Comparison of ENCODE assay signal across 10 mouse cellular contexts in genomic region chr1:92699697-92700096, GRCm38 (mm10). TPM values are rescaled to one million over a fixed set of nuclear protein-coding genes. Genes with fewer than 3 reads are reported as not detected.
DNase-seq lines count a peak whose midpoint lies in the region; ATAC-seq and TF ChIP-seq lines count a peak whose summit lies in the region.
"Had no signal": no experiment of that assay in that cellular context is flagged by ENCODE, and none has a peak within 500 bp of the region (broad histone marks: within the 10 kb centered on the region; RNA-seq: fewer than 3 reads in every experiment).

No protein-coding gene starts in this region.

- DNase-seq in cerebellum, adult 11-12 months: peak; percentile 84
- no peak for DNase-seq in embryonic facial prominence, embryonic 10.5 days (ENCODE audit: low spot score)
- DNase-seq in thymus, postnatal 25 days: no peak
- DNase-seq in thymus, postnatal 4 days: no peak

- H3K4me3 ChIP-seq in hindbrain, embryonic 13.5 days: no peak overlapping the region
- no peak overlapping the region for H3K4me3 ChIP-seq in hindbrain, embryonic 16.5 days (ENCODE audit: low read length)
- no peak overlapping the region for H3K4me3 ChIP-seq in embryonic facial prominence, embryonic 10.5 days
- no peak overlapping the region for H3K4me3 ChIP-seq in myocyte
- H3K4me3 ChIP-seq: stomach, embryonic 15.5 days had no signal

- H3K79me2 ChIP-seq in myocyte (ENCODE audit: control insufficient read depth, insufficient read depth): no peaks in the 10 kb centered on the region

- no peak overlapping the region for H3K4me2 ChIP-seq in hindbrain, embryonic 13.5 days
- no peak overlapping the region for H3K4me2 ChIP-seq in hindbrain, embryonic 16.5 days (ENCODE audit: low read length)
- H3K4me2 ChIP-seq in myocyte (ENCODE audit: low read depth): peak overlapping the region; percentile 30
- H3K4me2 ChIP-seq: lung, embryonic 14.5 days had no signal

- H3K9ac ChIP-seq in hindbrain, embryonic 13.5 days: no peak overlapping the region
- H3K9ac ChIP-seq in hindbrain, embryonic 16.5 days (ENCODE audit: low read depth, low read length): no peak overlapping the region
- H3K9ac ChIP-seq: lung, embryonic 14.5 days; stomach, embryonic 15.5 days had no signal

- no peaks in the 10 kb centered on the region for H3K9me3 ChIP-seq in hindbrain, embryonic 13.5 days
- no peaks in the 10 kb centered on the region for H3K9me3 ChIP-seq in hindbrain, embryonic 16.5 days (ENCODE audit: control insufficient read depth, low read length)
- no peaks in the 10 kb centered on the region for H3K9me3 ChIP-seq in embryonic facial prominence, embryonic 10.5 days
- H3K9me3 ChIP-seq: limb, embryonic 10.5 days; stomach, embryonic 15.5 days had no signal

- no peak overlapping the region for H3ac ChIP-seq in myocyte (ENCODE audit: control insufficient read depth, insufficient read length)

- 0 out of 2 replicates have a peak, but pooled peaks have one; percentile 11 for ATAC-seq in hindbrain, embryonic 13.5 days (ENCODE audit: low FRiP score)
- ATAC-seq in hindbrain, embryonic 16.5 days: no peak

- no peak overlapping the region for H3K27ac ChIP-seq in hindbrain, embryonic 13.5 days
- H3K27ac ChIP-seq in hindbrain, embryonic 16.5 days (ENCODE audit: low read depth, low read length): no peak overlapping the region
- 0 out of 2 replicates have a peak overlapping the region, but pooled peaks have one; percentile 1 for H3K27ac ChIP-seq in embryonic facial prominence, embryonic 10.5 days (replicated peaks)
- H3K27ac ChIP-seq: limb, embryonic 10.5 days; stomach, embryonic 15.5 days had no signal

- no peak for TF ChIP-seq POLR2A in myocyte (IDR thresholded peaks at IDR 0.05; ENCODE audit: insufficient read length, low read depth)

- peaks cover 19% of the 10 kb centered on the region; the same call in 1 of the 2 replicates for H3K27me3 ChIP-seq in hindbrain, embryonic 13.5 days
- H3K27me3 ChIP-seq in hindbrain, embryonic 16.5 days (replicated peaks; ENCODE audit: control insufficient read depth, insufficient read depth, low read length): peaks cover 5% of the 10 kb centered on the region; the same call in 1 of the 2 replicates
- peaks cover 19% of the 10 kb centered on the region for H3K27me3 ChIP-seq in embryonic facial prominence, embryonic 10.5 days (replicated peaks; ENCODE audit: low read depth, poor library complexity, severe bottlenecking)
- H3K27me3 ChIP-seq in myocyte (ENCODE audit: control insufficient read depth, insufficient read depth, insufficient read length): no peaks in the 10 kb centered on the region
- H3K27me3 ChIP-seq: stomach, embryonic 15.5 days had no signal

- H3K36me3 ChIP-seq in hindbrain, embryonic 13.5 days: no peaks in the 10 kb centered on the region
- no peaks in the 10 kb centered on the region for H3K36me3 ChIP-seq in hindbrain, embryonic 16.5 days (ENCODE audit: control insufficient read depth, insufficient read depth, low read length)
- H3K36me3 ChIP-seq in embryonic facial prominence, embryonic 10.5 days (replicated peaks): no peaks in the 10 kb centered on the region
- no peaks in the 10 kb centered on the region for H3K36me3 ChIP-seq in myocyte (ENCODE audit: control insufficient read depth, insufficient read depth)
- H3K36me3 ChIP-seq: limb, embryonic 10.5 days; stomach, embryonic 15.5 days had no signal

- peaks cover 14% of the 10 kb centered on the region for H3K4me1 ChIP-seq in hindbrain, embryonic 13.5 days (replicated peaks)
- peaks cover 11% of the 10 kb centered on the region for H3K4me1 ChIP-seq in hindbrain, embryonic 16.5 days (ENCODE audit: control insufficient read depth, insufficient read depth, low read depth, low read length)
- H3K4me1 ChIP-seq in embryonic facial prominence, embryonic 10.5 days: peaks cover 34% of the 10 kb centered on the region

- WGBS in hindbrain, embryonic 13.5 days: 8% methylated on average over 6 of the region's 6 CpGs
- 7% methylated on average over 6 of the region's 6 CpGs for WGBS in hindbrain, embryonic 16.5 days
- 9% methylated on average over 6 of the region's 6 CpGs for WGBS in embryonic facial prominence, embryonic 10.5 days

TF ChIP-seq in myocyte, 11 proteins besides CTCF, POLR2A, EP300 and RAD21:
- TF ChIP-seq MYOD1 (IDR thresholded peaks at IDR 0.05; ENCODE audit: control insufficient read depth in 1 of 3, insufficient read length in 2 of 3, low read depth in 2 of 3): no peak
- TF ChIP-seq USF1 (IDR thresholded peaks at IDR 0.05; ENCODE audit: low read depth): no peak
- no peak for TF ChIP-seq POLR2AphosphoS2 (IDR thresholded peaks at IDR 0.05; ENCODE audit: insufficient read length, low read depth)
- no peak for TF ChIP-seq MYOG (IDR thresholded peaks at IDR 0.05; ENCODE audit: control insufficient read depth in 1 of 3, insufficient read depth in 1 of 3, insufficient read length in 2 of 3, low read depth in 2 of 3)
- no peak for TF ChIP-seq CEBPB (IDR thresholded peaks at IDR 0.05; ENCODE audit: insufficient read depth, poor library complexity, severe bottlenecking)
- TF ChIP-seq SRF (IDR thresholded peaks at IDR 0.05; ENCODE audit: control insufficient read depth, insufficient read length, low read depth): no peak
- no peak for TF ChIP-seq TCF3 (IDR thresholded peaks at IDR 0.05; ENCODE audit: insufficient read length, low read depth)
- no peak for TF ChIP-seq REST (IDR thresholded peaks at IDR 0.05; ENCODE audit: insufficient read depth, insufficient read length)
- TF ChIP-seq TCF12 (IDR thresholded peaks at IDR 0.05; ENCODE audit: insufficient read depth, poor library complexity, severe bottlenecking): no peak
- TF ChIP-seq MAX (IDR thresholded peaks at IDR 0.05; ENCODE audit: low read depth): no peak
TF ChIP-seq in myocyte: peak in this region for 0.

RNA-seq across cellular contexts. Expression of gene Otos, which starts 51.1 kb away (rescaled TPM):
- polyA plus RNA-seq in hindbrain, embryonic 13.5 days (2015; fragmentation: Nextera tagmentation; extraction: Ambion mirVana): 0.12 TPM in 1 of 2 replicates, not detected in the other
- 0.19 and 0.29 TPM in 2 replicates for polyA plus RNA-seq in hindbrain, embryonic 16.5 days (2015; fragmentation: Nextera tagmentation; extraction: Ambion mirVana)
- polyA plus RNA-seq in embryonic facial prominence, embryonic 10.5 days (2016; fragmentation: Nextera tagmentation; extraction: Ambion mirVana): 0.05 TPM in 1 of 2 replicates, not detected in the other
- 1.2 TPM for polyA plus RNA-seq in myocyte (2012; fragmentation: generic; extraction: Trizol)
- polyA plus RNA-seq: limb, embryonic 10.5 days; lung, embryonic 14.5 days had no signal

RNA-seq across cellular contexts. Expression of gene Cops9, which starts 57.9 kb away (rescaled TPM):
- 597 TPM in 2 replicates for polyA plus RNA-seq in hindbrain, embryonic 13.5 days (2015; fragmentation: Nextera tagmentation; extraction: Ambion mirVana)
- 496 and 558 TPM in 2 replicates for polyA plus RNA-seq in hindbrain, embryonic 16.5 days (2015; fragmentation: Nextera tagmentation; extraction: Ambion mirVana)
- polyA plus RNA-seq in embryonic facial prominence, embryonic 10.5 days (2016; fragmentation: Nextera tagmentation; extraction: Ambion mirVana): 341 and 342 TPM in 2 replicates
- 507 TPM for polyA plus RNA-seq in myocyte (2012; fragmentation: generic; extraction: Trizol)
